Mouse (Mus musculus) WW6 (cell line): ENCODE data around the gene Gm6034.
"Not testable (repeated sequence)": the region's sequence is repeated elsewhere in the genome, so short reads cannot be mapped to it uniquely, and the experiment has no call there.

Experiments used
- DNase-seq: peaks from one replicate; pipeline ENCODE4 v3.0.0-alpha.2; 2013; ENCODE audit warnings: low read depth, low spot score

Gene Gm6034

GRCm38 (mm10) chr17:36022922-36023321 is 19.8 kb upstream of the Gm6034 start:
- DNase-seq: no peak

- no peak for DNase-seq
These were observed 18.8 kb upstream of the Gm6034 start for GRCm38 (mm10) chr17:36023710-36024654.

- no peak for DNase-seq
These were observed 17.6 kb upstream of the Gm6034 start for GRCm38 (mm10) chr17:36025197-36025596.

GRCm38 (mm10) chr17:36025901-36026300 is 16.9 kb upstream of the Gm6034 start:
- no peak for DNase-seq

GRCm38 (mm10) chr17:36027663-36028062 is 15.1 kb upstream of the Gm6034 start:
- no peak for DNase-seq

GRCm38 (mm10) chr17:36028879-36029619 is 13.7 kb upstream of the Gm6034 start:
- DNase-seq: no peak

- not testable (repeated sequence) for DNase-seq
These were observed 12.6 kb upstream of the Gm6034 start for GRCm38 (mm10) chr17:36030046-36030702.

- not testable (repeated sequence) for DNase-seq
These were observed 11.8 kb upstream of the Gm6034 start for GRCm38 (mm10) chr17:36030703-36031582.

GRCm38 (mm10) chr17:36031583-36032331 is 11.0 kb upstream of the Gm6034 start:
- not testable (repeated sequence) for DNase-seq

- not testable (repeated sequence) for DNase-seq
These were observed 10.3 kb upstream of the Gm6034 start, which contains the start of gene H2-T23 for GRCm38 (mm10) chr17:36032351-36032875. Gene H2-T23 (minus strand): TSS chr17:36032855.

- DNase-seq: not testable (repeated sequence)
These were observed 8.2 kb upstream of the Gm6034 start for GRCm38 (mm10) chr17:36034524-36034923.

- not testable (repeated sequence) for DNase-seq
These were observed 7.6 kb upstream of the Gm6034 start for GRCm38 (mm10) chr17:36035010-36035638.

- DNase-seq: not testable (repeated sequence)
These were observed 6.6 kb upstream of the Gm6034 start for GRCm38 (mm10) chr17:36036126-36036525.

- DNase-seq: not testable (repeated sequence)
These were observed 2.2 kb upstream of the Gm6034 start for GRCm38 (mm10) chr17:36040604-36041003.

- not testable (repeated sequence) for DNase-seq
These were observed 706 bp upstream of the Gm6034 start for GRCm38 (mm10) chr17:36042055-36042454.

GRCm38 (mm10) chr17:36043286-36043685 is 525 bp downstream of the Gm6034 start:
- no peak for DNase-seq

- not testable (repeated sequence) for DNase-seq
These were observed 15.2 kb downstream of the Gm6034 start for GRCm38 (mm10) chr17:36057927-36058326.

GRCm38 (mm10) chr17:36058362-36058761 is 15.6 kb downstream of the Gm6034 start, which contains the start of gene Gm11127:
Gene Gm11127 (minus strand): TSS chr17:36058371.
- DNase-seq: not testable (repeated sequence)

GRCm38 (mm10) chr17:36060829-36061228 is 18.1 kb downstream of the Gm6034 start:
- DNase-seq: peak; percentile 18
